Mouse (Mus musculus): Measurements from ENCODE around the gene Gpr108. TPM values are rescaled to one million over a fixed set of nuclear protein-coding genes. Genes with fewer than 3 reads are reported as not detected.

Gpr108 gene
- polyA plus RNA-seq, 1 experiment from 2014 or later: 40.6 TPM

DNA sequence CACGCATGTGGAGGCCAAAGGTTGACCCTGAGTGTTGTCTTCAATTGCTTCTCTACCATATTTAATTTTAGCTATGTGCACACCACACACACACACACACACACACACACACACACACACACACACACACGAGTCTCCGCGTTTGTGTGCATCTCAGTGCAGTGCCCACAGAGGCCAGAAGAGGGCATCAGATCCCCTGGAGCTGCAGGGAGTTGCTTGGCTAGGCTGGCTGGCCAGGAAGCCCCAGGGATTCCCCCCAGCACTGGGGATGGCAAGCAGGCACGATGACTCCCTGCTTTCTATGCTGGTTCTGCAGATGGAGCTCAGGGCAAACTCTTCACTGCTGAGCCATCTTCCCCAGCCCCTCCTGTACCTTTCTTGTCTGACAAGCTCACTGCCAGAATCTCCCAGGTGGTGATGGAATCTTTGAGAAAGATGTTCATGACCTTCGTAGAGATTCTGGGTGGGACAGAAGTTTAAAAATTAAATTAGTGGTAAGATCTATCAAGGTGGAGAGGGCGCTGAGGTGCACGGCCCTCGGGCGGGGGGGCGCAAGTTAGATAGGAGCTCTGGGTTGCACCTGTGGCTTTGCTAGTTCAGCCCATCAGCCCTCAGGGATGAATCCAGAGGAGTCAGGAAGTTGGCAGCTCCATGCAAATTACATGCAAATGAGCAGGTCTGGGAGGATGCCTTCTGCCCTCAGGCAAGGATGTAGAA, 28.9 kb downstream of the Gpr108 start:
- Histone ChIP-seq H3K4me3 (ENCODE audit: low read depth, low read length) (no peak overlapping the region), H3K27ac (ENCODE audit: low read length) (no peak overlapping the region), H3K9me3 (ENCODE audit: control insufficient read depth, low read depth, low read length) (no peaks in the 10 kb centered on the region), H3K4me2 (replicated peaks; ENCODE audit: low read depth, low read length) (no peak overlapping the region), H3K4me1 (ENCODE audit: control insufficient read depth, insufficient read depth, low read length) (no peaks in the 10 kb centered on the region), H3K27me3 (ENCODE audit: control insufficient read depth, insufficient read depth, low read length) (no peaks in the 10 kb centered on the region), H3K9ac (replicated peaks; ENCODE audit: low read depth, low read length) (no peak overlapping the region), H3K36me3 (ENCODE audit: control insufficient read depth, insufficient read depth, low read length) (no peaks in the 10 kb centered on the region)
- WGBS: 23% methylated on average over 11 of the region's 11 CpGs
- ATAC-seq (ENCODE audit: insufficient number of reproducible peaks, insufficient read depth, low FRiP score, low read depth): no peak

GRCm38 (mm10) chr17:57218335-57218900, 29.8 kb downstream of the Gpr108 start:
- no peak for ATAC-seq (ENCODE audit: insufficient number of reproducible peaks, insufficient read depth, low FRiP score, low read depth)
- H3K4me1 ChIP-seq (ENCODE audit: control insufficient read depth, insufficient read depth, low read length): no peaks in the 10 kb centered on the region
- H3K27me3 ChIP-seq (ENCODE audit: control insufficient read depth, insufficient read depth, low read length): no peaks in the 10 kb centered on the region
- H3K36me3 ChIP-seq (ENCODE audit: control insufficient read depth, insufficient read depth, low read length): no peaks in the 10 kb centered on the region
- no peak overlapping the region for H3K4me2 ChIP-seq (replicated peaks; ENCODE audit: low read depth, low read length)
- 62% methylated on average over 12 of the region's 12 CpGs for WGBS
- H3K9ac ChIP-seq (replicated peaks; ENCODE audit: low read depth, low read length): no peak overlapping the region
- no peak overlapping the region for H3K4me3 ChIP-seq (ENCODE audit: low read depth, low read length)
- no peaks in the 10 kb centered on the region for H3K9me3 ChIP-seq (ENCODE audit: control insufficient read depth, low read depth, low read length)
- no peak overlapping the region for H3K27ac ChIP-seq (ENCODE audit: low read length)

DNA sequence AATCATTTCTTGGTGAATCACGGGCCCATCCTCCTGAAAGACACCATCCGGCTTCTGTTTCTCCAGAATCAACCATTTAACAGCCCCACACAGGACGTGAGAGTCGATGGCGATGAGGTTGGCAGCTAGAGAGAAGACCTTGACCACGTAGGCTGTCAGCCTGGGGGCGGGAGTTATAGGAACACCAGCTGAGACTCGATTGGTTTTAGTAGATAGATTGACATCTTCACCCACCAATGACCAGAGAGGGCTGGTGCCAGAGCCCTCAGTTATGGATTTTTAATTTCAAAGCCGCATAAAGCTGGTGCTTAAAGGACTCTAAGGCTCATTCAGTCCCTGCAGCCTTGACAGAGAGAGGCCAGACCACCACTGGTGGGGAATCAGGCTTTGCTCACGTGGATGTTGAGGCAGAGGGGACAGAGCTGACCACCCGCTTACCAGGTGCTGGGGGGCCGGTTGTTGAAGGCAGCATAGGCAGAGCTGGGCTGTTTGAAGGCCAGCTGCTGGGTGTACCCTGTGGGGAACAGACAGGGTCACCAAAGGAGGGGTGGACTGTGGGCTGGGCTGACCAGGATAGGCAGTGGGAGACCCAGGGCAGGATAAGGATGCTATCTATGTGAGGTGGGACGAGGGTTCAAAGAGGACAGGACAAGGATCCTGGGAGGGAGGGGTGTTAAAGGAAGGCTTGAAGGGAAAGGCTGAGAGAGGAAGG, 33.4 kb downstream of the Gpr108 start:
- 0 out of 2 replicates have a peak, but pooled peaks have one; percentile 19 for ATAC-seq (ENCODE audit: insufficient number of reproducible peaks, insufficient read depth, low FRiP score, low read depth)
- no peaks in the 10 kb centered on the region for H3K27me3 ChIP-seq (ENCODE audit: control insufficient read depth, insufficient read depth, low read length)
- H3K36me3 ChIP-seq (ENCODE audit: control insufficient read depth, insufficient read depth, low read length): no peaks in the 10 kb centered on the region
- no peaks in the 10 kb centered on the region for H3K4me1 ChIP-seq (ENCODE audit: control insufficient read depth, insufficient read depth, low read length)
- no peaks in the 10 kb centered on the region for H3K9me3 ChIP-seq (ENCODE audit: control insufficient read depth, low read depth, low read length)
- H3K4me3 ChIP-seq (ENCODE audit: low read depth, low read length): no peak overlapping the region
- no peak overlapping the region for H3K4me2 ChIP-seq (replicated peaks; ENCODE audit: low read depth, low read length)
- WGBS: 42% methylated on average over 13 of the region's 13 CpGs
- no peak overlapping the region for H3K27ac ChIP-seq (ENCODE audit: low read length)
- no peak overlapping the region for H3K9ac ChIP-seq (replicated peaks; ENCODE audit: low read depth, low read length)

- WGBS: 67% methylated on average over 9 of the region's 9 CpGs
- no peak overlapping the region for H3K27ac ChIP-seq (ENCODE audit: low read length)
- no peaks in the 10 kb centered on the region for H3K4me1 ChIP-seq (ENCODE audit: control insufficient read depth, insufficient read depth, low read length)
- H3K9ac ChIP-seq (replicated peaks; ENCODE audit: low read depth, low read length): no peak overlapping the region
- H3K36me3 ChIP-seq (ENCODE audit: control insufficient read depth, insufficient read depth, low read length): no peaks in the 10 kb centered on the region
- H3K27me3 ChIP-seq (ENCODE audit: control insufficient read depth, insufficient read depth, low read length): no peaks in the 10 kb centered on the region
- H3K4me2 ChIP-seq (replicated peaks; ENCODE audit: low read depth, low read length): no peak overlapping the region
- no peak overlapping the region for H3K4me3 ChIP-seq (ENCODE audit: low read depth, low read length)
- no peaks in the 10 kb centered on the region for H3K9me3 ChIP-seq (ENCODE audit: control insufficient read depth, low read depth, low read length)
- ATAC-seq (ENCODE audit: insufficient number of reproducible peaks, insufficient read depth, low FRiP score, low read depth): no peak
Observed at GRCm38 (mm10) chr17:57211501-57211900, 36.7 kb downstream of the Gpr108 start.

DNA sequence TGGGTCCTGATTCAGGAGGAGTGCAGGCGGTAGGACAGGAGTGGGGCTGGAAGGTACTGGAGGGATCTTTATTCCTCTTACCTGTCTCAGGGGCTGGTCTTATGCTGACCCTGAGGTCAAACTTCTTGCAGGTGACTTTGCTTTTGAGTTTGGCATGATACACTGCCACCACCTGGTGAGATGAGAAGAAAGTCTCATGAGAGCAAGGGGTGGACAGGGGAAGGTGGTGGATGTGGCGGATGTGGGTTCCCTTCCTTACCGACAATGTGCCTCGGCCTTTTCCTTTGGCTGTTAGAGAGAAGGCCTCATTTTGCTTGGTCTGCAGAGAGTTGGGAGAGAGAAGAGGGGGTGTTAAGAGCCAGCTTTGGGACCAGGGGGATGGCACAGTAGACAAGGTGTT, 38.9 kb downstream of the Gpr108 start:
- WGBS: 58% methylated on average over 4 of the region's 4 CpGs
- Histone ChIP-seq H3K9me3 (ENCODE audit: control insufficient read depth, low read depth, low read length) (no peaks in the 10 kb centered on the region), H3K36me3 (ENCODE audit: control insufficient read depth, insufficient read depth, low read length) (no peaks in the 10 kb centered on the region), H3K4me2 (replicated peaks; ENCODE audit: low read depth, low read length) (no peak overlapping the region), H3K4me3 (ENCODE audit: low read depth, low read length) (no peak overlapping the region), H3K4me1 (ENCODE audit: control insufficient read depth, insufficient read depth, low read length) (no peaks in the 10 kb centered on the region), H3K27ac (ENCODE audit: low read length) (no peak overlapping the region), H3K9ac (replicated peaks; ENCODE audit: low read depth, low read length) (no peak overlapping the region), H3K27me3 (ENCODE audit: control insufficient read depth, insufficient read depth, low read length) (no peaks in the 10 kb centered on the region)
- no peak for ATAC-seq (ENCODE audit: insufficient number of reproducible peaks, insufficient read depth, low FRiP score, low read depth)

GRCm38 (mm10) chr17:57207938-57208337, 40.3 kb downstream of the Gpr108 start:
- Histone ChIP-seq H3K9me3 (ENCODE audit: control insufficient read depth, low read depth, low read length) (no peaks in the 10 kb centered on the region), H3K4me3 (ENCODE audit: low read depth, low read length) (no peak overlapping the region), H3K27me3 (ENCODE audit: control insufficient read depth, insufficient read depth, low read length) (no peaks in the 10 kb centered on the region), H3K9ac (replicated peaks; ENCODE audit: low read depth, low read length) (no peak overlapping the region), H3K36me3 (ENCODE audit: control insufficient read depth, insufficient read depth, low read length) (no peaks in the 10 kb centered on the region), H3K4me1 (ENCODE audit: control insufficient read depth, insufficient read depth, low read length) (no peaks in the 10 kb centered on the region), H3K27ac (ENCODE audit: low read length) (no peak overlapping the region), H3K4me2 (replicated peaks; ENCODE audit: low read depth, low read length) (no peak overlapping the region)
- 93% methylated on average over 3 of the region's 3 CpGs for WGBS
- ATAC-seq (ENCODE audit: insufficient number of reproducible peaks, insufficient read depth, low FRiP score, low read depth): no peak

DNA sequence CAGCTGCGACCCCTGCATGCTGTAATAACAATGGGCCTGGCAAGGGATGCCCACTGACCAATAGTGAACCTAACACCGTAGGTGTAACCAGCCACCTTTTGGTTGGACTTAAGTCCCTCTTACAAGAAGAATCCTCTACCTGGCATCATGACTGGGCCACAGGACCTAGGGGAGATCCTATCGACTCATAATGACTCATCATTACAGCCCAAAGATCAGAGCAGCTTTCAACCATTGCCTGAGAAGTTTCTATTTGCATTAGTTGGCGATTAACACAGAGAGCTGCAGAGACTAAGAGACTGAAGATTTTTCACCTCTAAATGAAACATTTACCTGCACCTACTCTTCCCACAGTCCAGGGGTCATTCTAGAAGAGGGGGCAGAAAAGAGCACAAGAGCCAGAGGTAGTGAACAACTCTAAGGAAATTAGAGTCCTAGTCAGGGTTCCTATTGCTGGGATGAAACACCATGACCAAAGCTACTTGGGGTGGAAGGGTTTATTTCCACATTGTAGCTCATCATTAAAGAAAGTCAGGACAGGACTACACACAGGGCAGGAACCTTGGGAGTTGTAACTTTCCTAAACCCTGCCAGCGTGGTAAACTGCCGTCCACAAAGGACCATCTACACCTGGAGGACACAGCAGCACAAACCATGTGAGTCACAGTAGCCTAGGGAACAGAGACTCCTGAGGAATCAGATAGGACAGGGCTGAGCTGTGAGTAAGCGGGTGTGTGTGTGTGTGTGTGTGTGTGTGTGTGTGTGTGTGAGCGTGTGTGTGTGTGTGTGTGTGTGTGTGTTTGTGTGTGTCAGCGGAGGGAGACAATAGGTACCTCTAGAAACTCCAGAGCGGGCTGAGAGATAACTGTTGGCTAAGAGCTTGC, 46.2 kb downstream of the Gpr108 start:
- WGBS: 72% methylated on average over 10 of the region's 10 CpGs
- H3K27ac ChIP-seq (ENCODE audit: low read length): no peak overlapping the region

GRCm38 (mm10) chr17:57198252-57198651, 50.0 kb downstream of the Gpr108 start:
- WGBS: 84% methylated on average over 3 of the region's 3 CpGs
- Histone ChIP-seq H3K27me3 (ENCODE audit: control insufficient read depth, insufficient read depth, low read length) (no peaks in the 10 kb centered on the region), H3K4me1 (ENCODE audit: control insufficient read depth, insufficient read depth, low read length) (no peaks in the 10 kb centered on the region), H3K4me2 (replicated peaks; ENCODE audit: low read depth, low read length) (no peak overlapping the region), H3K36me3 (ENCODE audit: control insufficient read depth, insufficient read depth, low read length) (no peaks in the 10 kb centered on the region), H3K9me3 (ENCODE audit: control insufficient read depth, low read depth, low read length) (no peaks in the 10 kb centered on the region), H3K27ac (ENCODE audit: low read length) (no peak overlapping the region), H3K4me3 (ENCODE audit: low read depth, low read length) (no peak overlapping the region), H3K9ac (replicated peaks; ENCODE audit: low read depth, low read length) (no peak overlapping the region)
- no peak for ATAC-seq (ENCODE audit: insufficient number of reproducible peaks, insufficient read depth, low FRiP score, low read depth)

More for the DNA sequence above, 46.2 kb downstream of the Gpr108 start:
- Histone ChIP-seq H3K4me3 (ENCODE audit: low read depth, low read length) (no peak overlapping the region), H3K9ac (replicated peaks; ENCODE audit: low read depth, low read length) (no peak overlapping the region), H3K4me1 (ENCODE audit: control insufficient read depth, insufficient read depth, low read length) (no peaks in the 10 kb centered on the region), H3K27me3 (ENCODE audit: control insufficient read depth, insufficient read depth, low read length) (no peaks in the 10 kb centered on the region), H3K9me3 (ENCODE audit: control insufficient read depth, low read depth, low read length) (no peaks in the 10 kb centered on the region), H3K36me3 (ENCODE audit: control insufficient read depth, insufficient read depth, low read length) (no peaks in the 10 kb centered on the region), H3K4me2 (replicated peaks; ENCODE audit: low read depth, low read length) (no peak overlapping the region)
- no peak; the same call in 1 of the 2 replicates for ATAC-seq (ENCODE audit: insufficient number of reproducible peaks, insufficient read depth, low FRiP score, low read depth)
